ENCODE assay signal across 8 mouse cellular contexts in the genomic region with DNA sequence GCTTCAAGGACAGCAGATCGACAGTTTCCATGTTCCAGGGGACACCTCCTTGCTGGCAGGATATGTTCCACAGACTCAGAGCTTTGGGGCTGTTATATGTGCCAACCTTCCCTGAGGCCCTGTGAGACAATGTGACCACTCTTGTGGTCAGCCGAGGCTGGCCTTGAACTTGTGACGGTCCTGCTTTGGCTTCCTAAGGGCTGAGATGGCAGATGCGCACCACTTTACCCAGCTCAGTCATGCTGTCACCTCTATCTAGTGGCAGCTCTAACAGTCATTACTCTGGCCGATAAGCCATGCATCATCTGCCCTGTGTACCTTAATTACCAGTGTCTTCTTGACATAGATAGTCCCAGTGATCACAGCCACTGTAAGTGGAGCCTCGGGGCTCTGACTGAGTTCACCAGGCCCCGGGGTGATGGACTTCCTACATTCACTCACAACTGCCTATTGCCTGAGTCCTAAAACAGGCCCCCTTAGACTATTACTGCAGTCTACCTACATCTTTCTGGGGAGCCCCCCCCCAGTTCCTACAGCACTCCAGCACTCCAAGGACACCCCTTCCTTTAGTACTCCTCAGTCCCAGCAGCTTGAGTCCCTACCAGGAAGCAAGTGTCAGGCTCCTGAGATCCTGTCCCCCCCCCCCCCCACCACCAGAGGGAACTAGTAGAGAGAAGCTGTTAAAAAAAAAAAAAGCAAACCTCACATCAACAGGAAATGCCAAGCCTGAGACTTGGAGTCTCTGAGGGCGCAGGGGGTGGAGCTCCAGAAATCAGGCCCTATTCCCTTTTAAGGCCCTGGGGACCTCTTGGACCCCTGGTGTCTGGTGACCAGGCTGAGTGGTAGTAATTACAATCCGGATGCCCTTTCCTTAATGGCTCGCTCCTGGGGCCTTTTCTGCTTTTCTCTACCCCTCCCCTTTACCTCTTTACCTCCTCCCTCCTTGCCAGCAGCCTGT. TPM values are rescaled to one million over a fixed set of nuclear protein-coding genes. Genes with fewer than 3 reads are reported as not detected.
DNase-seq lines count a peak whose midpoint lies in the region; ATAC-seq and TF ChIP-seq lines count a peak whose summit lies in the region.

No protein-coding gene starts in this region.

- no peaks in the 10 kb centered on the region for H3K9me3 ChIP-seq in forebrain, postnatal 0 days (ENCODE audit: low read length)
- H3K9me3 ChIP-seq in kidney, embryonic 15.5 days (replicated peaks) = no peaks in the 10 kb centered on the region

- peak overlapping the region; percentile 58 for H3K4me3 ChIP-seq in left cerebral cortex, adult 2 months
- no peak overlapping the region for H3K4me3 ChIP-seq in forebrain, postnatal 0 days (ENCODE audit: low read depth, low read length)
- H3K4me3 ChIP-seq in kidney, embryonic 15.5 days (replicated peaks) = peak overlapping the region; percentile 35

- DNase-seq in left cerebral cortex, adult 2 months (ENCODE audit: extremely low spot score in 1 of 2, low spot score in 2 of 2) = no peak
- DNase-seq in left cerebral cortex, adult 11 months (ENCODE audit: low spot score) = no peak
- DNase-seq in forebrain, postnatal 0 days = no peak
- DNase-seq in lung, postnatal 36 days = peak; percentile 72
- no peak for DNase-seq in ovary, postnatal 36 days (ENCODE audit: low spot score)
- DNase-seq in gastrocnemius, postnatal 10 days = no peak
- DNase-seq in layer of hippocampus, adult 9-11 months = no peak

- peak overlapping the region; percentile 15; the same call in 1 of the 2 replicates for H3K4me2 ChIP-seq in forebrain, postnatal 0 days (ENCODE audit: low read depth)
- peak overlapping the region; percentile 97 for H3K4me2 ChIP-seq in kidney, embryonic 15.5 days

- ATAC-seq in forebrain, postnatal 0 days = no peak
- ATAC-seq in kidney, embryonic 15.5 days (replicated peaks; ENCODE audit: low FRiP score) = no peak

- H3K27me3 ChIP-seq in forebrain, postnatal 0 days (ENCODE audit: insufficient read depth, low read length) = peaks cover 21% of the 10 kb centered on the region
- H3K27me3 ChIP-seq in kidney, embryonic 15.5 days = peaks cover 47% of the 10 kb centered on the region

- H3K27ac ChIP-seq in left cerebral cortex, adult 2 months = peak overlapping the region; percentile 94
- H3K27ac ChIP-seq in forebrain, postnatal 0 days (ENCODE audit: low read depth, low read length) = 0 out of 2 replicates have a peak overlapping the region, but pooled peaks have one; percentile 29
- peak overlapping the region; percentile 93 for H3K27ac ChIP-seq in kidney, embryonic 15.5 days

- H3K36me3 ChIP-seq in forebrain, postnatal 0 days (ENCODE audit: insufficient read depth) = no peaks in the 10 kb centered on the region
- H3K36me3 ChIP-seq in kidney, embryonic 15.5 days = no peaks in the 10 kb centered on the region

- TF ChIP-seq CTCF in left cerebral cortex, adult 2 months (IDR thresholded peaks at IDR 0.05) = no peak
- no peak for TF ChIP-seq CTCF in forebrain, postnatal 0 days (IDR thresholded peaks at IDR 0.05; ENCODE audit: low read depth)

- no peak overlapping the region for H3K9ac ChIP-seq in forebrain, postnatal 0 days
- peak overlapping the region; percentile 45; the same call in 1 of the 2 replicates for H3K9ac ChIP-seq in kidney, embryonic 15.5 days

- intact Hi-C loops in left cerebral cortex, adult 2 months (cut with DNase I) = loop anchor here (2.0 kb wide), 1 partner anchor 29 kb away; no protein-coding TSS in a partner anchor

- 70% methylated on average over 10 of the region's 10 CpGs for WGBS in forebrain, postnatal 0 days
- 45% methylated on average over 10 of the region's 10 CpGs for WGBS in kidney, embryonic 15.5 days

- no peaks in the 10 kb centered on the region; the same call in 1 of the 2 replicates for H3K4me1 ChIP-seq in forebrain, postnatal 0 days (ENCODE audit: insufficient read depth)
- peaks cover 55% of the 10 kb centered on the region for H3K4me1 ChIP-seq in kidney, embryonic 15.5 days

RNA-seq across cellular contexts. Expression of a gene that starts 1.9 kb away (rescaled TPM):
- 100 to 1,000 TPM; 101 to 106 TPM for total RNA-seq in left cerebral cortex, adult 2 months (2021)
- total RNA-seq in forebrain, postnatal 0 days (2014; rRNA removed) = 19.8 and 20.0 TPM in 2 replicates
- polyA plus RNA-seq in forebrain, postnatal 0 days (2015; fragmentation: Nextera tagmentation; extraction: Ambion mirVana) = 26.2 and 41.6 TPM in 2 replicates
- polyA plus RNA-seq in kidney, embryonic 15.5 days (2015; fragmentation: Nextera tagmentation; extraction: Ambion mirVana) = 12.6 and 12.7 TPM in 2 replicates
- 10 to 100 TPM; 22.1 to 23.2 TPM for total RNA-seq in gastrocnemius, postnatal 10 days (2021)

RNA-seq across cellular contexts. Expression of a gene that starts 17.6 kb away (rescaled TPM):
- 100 to 1,000 TPM; 141 to 143 TPM for total RNA-seq in left cerebral cortex, adult 2 months (2021)
- 39.5 and 42.1 TPM in 2 replicates for total RNA-seq in forebrain, postnatal 0 days (2014; rRNA removed)
- 186 and 191 TPM in 2 replicates for polyA plus RNA-seq in forebrain, postnatal 0 days (2015; fragmentation: Nextera tagmentation; extraction: Ambion mirVana)
- polyA plus RNA-seq in kidney, embryonic 15.5 days (2015; fragmentation: Nextera tagmentation; extraction: Ambion mirVana) = 332 and 351 TPM in 2 replicates
- total RNA-seq in gastrocnemius, postnatal 10 days (2021) = 100 to 1,000 TPM; 138 to 151 TPM

RNA-seq across cellular contexts. Expression of a gene that starts 36.4 kb away (rescaled TPM):
- total RNA-seq in left cerebral cortex, adult 2 months (2021) = 10 to 100 TPM; 13.2 to 14.6 TPM
- total RNA-seq in forebrain, postnatal 0 days (2014; rRNA removed) = 9.4 and 11.0 TPM in 2 replicates
- polyA plus RNA-seq in forebrain, postnatal 0 days (2015; fragmentation: Nextera tagmentation; extraction: Ambion mirVana) = 3.8 and 5.0 TPM in 2 replicates
- 12.7 and 15.5 TPM in 2 replicates for polyA plus RNA-seq in kidney, embryonic 15.5 days (2015; fragmentation: Nextera tagmentation; extraction: Ambion mirVana)
- total RNA-seq in gastrocnemius, postnatal 10 days (2021) = 1 to 10 TPM; 5.1 to 7.6 TPM

Comparison
In these comparisons a context has a peak if more than half of its experiments do, and no peak if none do; other contexts are left out.
1. H3K27ac ChIP-seq: peak in every context shown above with its lines; median percentile 94 in left cerebral cortex, adult 2 months; 93 in kidney, embryonic 15.5 days; 29 in forebrain, postnatal 0 days.